Mouse (Mus musculus): ENCODE measurements around the gene Hao1. TPM values are rescaled to one million over a fixed set of nuclear protein-coding genes. Genes with fewer than 3 reads are reported as not detected.

The Hao1 gene
- total RNA-seq (2021) = 1 to 10 TPM in 1 of 2 experiments, under 1 TPM in 1; 0.13 to 1.1 TPM
- long read RNA-seq, experiment 1, partial matches to known transcripts = 0 of 2 reads
- long read RNA-seq, experiment 1, other reads (novel, unspliced or antisense) = 2 of 2 reads
- long read RNA-seq, experiment 2 = 0 reads

DNA sequence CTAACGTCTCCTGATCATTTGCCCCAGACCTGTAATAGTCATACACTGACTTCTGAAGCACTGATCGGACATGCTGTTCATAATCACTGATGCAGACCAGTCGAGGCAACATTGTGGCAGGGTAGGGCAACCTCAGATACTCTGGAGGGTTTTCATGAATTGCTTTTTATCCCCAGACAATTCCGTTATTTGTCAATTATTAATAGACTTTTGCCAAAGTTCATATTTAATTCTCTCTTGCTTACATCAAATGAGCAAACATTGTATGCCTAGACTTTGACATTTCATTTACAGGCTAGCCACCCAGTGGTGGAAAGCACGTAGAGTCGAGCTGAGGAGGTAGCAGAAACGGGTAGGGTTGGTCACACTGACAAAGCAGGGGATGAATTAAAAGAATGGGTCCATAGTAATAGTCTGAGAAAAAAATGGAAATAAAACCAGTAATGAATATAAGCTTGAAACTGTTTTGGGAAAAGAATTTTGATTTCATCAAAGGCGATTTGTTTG lies at the start of gene Hao1:
Gene Hao1, minus strand, starts transcription at position 148 of the 507 bp plus-strand sequence.
- DNase-seq = no peak

DNA sequence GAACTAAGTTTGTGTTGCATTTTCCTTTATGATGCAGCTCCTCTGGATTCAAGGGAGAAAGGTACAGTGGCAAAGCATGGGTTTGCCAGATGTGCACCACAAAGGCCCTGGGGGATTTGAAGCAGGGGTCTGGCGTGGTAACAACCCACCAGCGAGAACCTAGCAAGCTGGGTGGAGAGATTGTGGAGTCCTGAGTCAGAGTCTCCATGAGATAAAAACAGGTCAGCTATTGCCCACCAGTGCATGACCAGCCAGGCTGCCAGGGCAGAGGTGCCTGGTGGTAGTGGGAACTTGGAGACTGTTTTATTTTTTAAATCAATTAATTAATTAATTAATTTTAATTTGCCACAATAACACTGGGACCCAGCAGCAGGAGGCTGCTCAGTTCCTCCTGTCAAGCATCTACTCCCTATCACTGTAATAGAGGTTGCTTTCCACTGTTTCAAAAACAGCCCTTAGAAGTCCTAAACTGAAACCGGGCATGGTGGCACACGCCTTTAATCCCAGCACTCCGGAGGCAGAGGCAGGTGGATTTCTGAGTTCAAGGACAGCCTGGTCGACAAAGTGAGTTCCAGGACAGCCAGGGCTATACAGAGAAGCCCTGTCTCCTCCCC lies 37.0 kb upstream of the Hao1 start:
- DNase-seq = no peak

DNA sequence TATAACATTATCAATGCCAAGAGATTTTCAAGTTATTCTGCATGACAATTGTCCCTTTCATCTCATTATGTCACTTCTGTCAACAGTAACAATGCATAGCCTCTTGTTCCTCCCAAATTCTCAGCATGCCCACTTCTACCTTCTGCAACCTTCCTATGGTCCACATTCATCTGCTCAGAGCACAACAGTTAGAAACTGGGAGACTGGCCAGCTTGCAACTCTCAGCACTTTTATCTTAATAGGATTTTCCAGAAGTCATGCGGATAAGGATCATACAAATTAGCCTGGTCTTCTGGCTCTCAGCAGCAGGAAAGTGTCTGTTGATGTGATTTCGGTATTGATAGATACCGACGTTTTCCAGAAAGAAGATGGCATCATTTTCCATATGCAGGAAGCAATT lies 31.1 kb upstream of the Hao1 start:
- DNase-seq = no peak

DNA sequence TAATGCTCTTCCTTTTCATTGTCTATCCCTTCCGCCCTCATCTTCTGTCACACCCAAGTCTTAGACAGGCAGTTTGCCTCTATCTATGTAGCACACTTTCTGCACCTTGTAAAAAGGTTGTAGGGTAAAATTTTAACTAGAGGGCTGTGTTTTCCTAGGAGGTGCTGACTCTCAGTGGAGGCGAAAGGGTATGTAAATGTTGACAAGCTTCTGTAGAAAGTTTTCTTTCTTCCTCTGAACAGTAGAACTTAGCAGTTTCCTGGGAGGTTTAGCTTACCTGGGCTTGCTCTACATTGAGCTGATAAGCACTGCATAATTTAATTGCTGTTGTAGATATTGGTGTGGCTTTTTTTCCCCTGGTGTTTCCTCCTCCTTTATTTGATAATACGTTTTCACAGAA lies 5.3 kb upstream of the Hao1 start:
- DNase-seq = no peak

DNA sequence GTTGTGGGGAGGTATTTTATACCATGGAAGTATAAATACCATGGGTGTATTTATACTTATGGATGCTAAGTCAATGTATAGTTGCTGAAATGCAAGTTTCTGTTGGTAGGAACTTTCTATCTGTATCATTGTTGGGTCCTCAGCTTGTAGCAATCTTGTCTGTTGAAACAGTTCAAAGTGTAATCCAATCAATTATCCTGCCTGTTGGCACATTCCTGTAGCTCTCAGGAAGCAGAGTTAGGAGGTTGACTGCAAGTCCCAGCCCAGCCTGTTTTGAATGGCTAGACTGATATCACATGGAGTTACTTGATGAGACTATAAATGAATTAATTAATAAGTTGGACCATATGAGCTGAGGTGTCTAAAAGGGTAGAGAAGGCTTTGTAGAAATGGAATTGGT lies 1.8 kb downstream of the Hao1 start:
- DNase-seq = no peak

DNA sequence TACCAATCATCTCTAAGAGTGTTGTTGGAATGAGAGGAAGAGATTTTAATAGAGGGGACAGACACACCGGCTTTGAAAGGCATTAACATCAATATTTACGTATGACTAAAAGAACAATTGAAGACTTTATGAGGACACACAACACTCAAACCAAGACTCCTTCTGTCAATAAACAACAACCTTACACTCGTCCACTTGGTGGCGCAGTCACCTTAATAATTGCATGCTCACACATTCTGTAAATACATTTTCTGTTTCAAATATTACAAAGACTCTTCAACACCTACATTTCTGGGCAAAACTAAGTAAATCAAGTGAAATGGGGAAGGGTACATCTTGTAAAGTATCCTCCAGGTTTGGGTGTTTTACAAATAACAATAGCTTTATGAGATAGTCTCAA lies 4.4 kb downstream of the Hao1 start:
- peak; percentile 66 to 70 for DNase-seq

DNA sequence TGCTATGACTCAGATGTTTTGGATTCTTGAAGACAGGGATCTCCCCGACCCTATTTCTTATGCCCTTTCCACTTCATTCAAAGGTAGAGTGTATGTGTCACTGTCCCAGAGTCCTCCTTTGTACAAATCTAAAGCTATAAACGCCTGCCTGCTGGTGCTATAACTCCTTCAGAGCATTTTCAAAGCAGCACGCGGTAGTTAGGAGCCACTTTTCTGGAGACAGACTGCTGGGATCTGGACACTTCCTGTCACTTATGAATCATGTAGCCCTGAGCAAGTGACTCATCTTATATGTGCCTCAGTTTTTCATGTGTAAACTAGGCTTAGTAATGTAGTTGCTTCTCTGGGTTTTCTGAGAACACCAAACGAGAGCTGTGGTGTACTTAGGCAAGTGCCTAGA lies 9.1 kb downstream of the Hao1 start:
- peak in 1 of 2 experiments; percentile 7 for DNase-seq

DNA sequence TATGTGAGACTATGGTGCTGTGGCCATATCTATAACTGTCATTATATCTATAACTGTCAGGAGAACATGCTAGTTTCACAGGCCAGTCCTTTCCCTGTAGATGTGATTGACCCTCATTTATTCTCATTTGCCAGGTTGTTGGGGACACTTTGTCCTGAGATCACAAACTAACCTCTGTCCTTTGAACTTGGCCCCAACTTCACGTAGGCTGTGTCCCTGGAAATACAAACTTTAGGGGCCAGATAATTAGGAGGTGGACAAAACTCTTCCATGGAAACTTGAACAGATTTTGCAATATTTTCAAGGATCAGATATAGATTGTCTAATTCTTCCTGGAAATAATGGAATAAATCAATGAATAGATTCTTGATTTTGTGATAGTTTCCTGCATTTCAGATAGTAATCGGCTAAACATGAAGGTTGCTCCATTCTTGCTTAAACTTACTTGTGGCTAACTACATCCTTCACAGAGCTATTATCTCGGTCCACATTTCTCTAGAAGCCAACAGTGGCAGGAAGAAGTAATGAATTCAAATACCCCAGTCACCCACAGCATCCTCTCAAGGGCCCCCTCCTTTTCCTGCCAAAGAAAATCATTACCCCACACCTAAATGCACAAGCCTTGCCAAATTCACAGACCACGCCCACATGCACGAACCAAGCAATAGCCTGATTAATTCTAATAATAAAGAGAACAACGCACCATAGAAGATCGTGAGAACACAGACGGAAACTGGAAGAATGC lies 9.7 kb downstream of the Hao1 start:
- peak in 1 of 2 experiments; percentile 8 for DNase-seq

DNA sequence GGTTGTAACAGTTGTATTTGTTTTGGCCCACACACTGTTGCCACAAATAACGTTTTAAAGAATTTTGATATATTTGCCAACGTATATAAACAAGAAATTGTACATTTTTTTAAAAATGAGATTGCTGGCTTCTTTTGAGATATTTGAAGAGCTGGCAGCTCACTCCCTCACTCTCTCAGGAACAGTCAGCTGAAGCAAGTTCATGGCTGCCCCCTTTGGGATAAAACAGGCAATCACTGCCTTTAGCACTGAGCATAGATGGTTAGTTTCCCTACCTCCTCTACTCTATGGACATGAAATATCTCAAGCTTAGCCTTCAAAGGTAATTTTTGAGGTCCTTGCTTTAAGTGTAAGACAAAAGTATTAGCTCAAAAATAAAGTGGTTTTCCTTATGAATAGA lies 10.7 kb downstream of the Hao1 start:
- no peak for DNase-seq

DNA sequence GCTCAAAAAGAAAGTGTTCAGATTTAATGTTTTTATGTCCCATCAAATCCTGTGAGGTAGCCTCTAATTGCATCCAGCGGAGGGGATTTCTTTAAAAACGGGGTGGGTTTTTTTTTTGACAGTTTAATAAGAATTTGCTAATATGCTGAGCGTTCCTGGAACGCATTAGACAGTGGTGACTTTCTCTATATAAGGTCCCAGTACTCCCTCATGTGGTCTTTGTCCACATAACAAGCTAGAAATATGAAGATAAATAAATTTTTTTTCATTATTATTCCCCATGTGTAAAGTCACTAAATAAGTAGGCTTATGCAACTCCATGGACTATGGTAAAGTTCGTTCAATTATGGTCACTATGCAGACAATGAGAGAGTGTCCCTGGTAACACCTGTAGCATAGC lies 13.1 kb downstream of the Hao1 start:
- DNase-seq = no peak

DNA sequence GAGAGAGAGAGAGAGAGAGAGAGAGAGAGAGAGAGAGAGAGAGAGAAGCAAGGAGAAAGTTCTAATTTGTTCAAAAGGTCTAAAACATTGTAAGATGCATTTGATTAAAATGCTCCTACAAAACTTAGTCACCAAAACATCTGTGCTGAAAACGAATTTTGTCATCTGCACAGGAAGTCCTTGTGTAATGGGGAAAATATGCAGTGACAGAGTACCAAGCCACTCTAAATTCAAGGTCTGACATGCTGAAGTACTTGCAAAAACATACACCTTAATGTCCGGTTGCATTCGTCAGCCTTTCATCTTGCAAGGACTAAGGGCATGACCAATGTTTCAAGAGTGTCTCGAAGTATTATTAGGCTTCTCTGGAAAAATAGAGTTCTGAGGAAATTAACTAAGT lies 15.7 kb downstream of the Hao1 start:
- no peak for DNase-seq

DNA sequence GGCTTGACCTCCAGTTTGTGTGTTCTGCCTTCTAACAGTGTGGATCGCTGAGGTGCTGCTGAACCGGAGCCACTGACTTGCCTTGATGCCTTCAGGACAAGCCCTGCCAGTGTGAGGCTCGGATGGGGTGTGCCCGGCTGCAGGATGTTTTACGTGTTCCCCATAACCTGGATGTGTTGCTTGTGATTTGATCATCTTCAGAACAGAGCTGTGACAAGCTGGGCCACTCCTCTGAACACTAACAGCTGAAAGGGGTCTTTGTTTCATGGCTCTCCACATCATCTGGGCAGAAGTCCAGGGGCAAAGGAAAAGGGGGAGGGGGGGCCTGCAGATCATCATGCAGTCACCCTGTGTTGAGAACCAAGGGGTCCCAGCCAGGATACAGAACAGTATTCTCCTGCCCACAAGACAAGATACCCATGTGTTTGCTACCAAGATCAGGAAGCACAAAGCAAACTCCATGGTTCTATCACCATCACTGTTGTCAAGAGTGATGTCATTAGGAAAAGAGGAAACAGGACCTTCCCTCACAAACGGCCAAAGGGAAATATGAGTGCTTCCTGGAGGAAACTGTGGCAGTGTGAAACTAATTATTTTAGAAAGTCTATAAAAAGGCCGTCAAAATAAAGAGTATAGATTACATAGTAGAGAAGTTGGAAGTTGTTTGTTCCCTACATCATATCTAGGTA lies 25.9 kb downstream of the Hao1 start:
- no peak for DNase-seq

DNA sequence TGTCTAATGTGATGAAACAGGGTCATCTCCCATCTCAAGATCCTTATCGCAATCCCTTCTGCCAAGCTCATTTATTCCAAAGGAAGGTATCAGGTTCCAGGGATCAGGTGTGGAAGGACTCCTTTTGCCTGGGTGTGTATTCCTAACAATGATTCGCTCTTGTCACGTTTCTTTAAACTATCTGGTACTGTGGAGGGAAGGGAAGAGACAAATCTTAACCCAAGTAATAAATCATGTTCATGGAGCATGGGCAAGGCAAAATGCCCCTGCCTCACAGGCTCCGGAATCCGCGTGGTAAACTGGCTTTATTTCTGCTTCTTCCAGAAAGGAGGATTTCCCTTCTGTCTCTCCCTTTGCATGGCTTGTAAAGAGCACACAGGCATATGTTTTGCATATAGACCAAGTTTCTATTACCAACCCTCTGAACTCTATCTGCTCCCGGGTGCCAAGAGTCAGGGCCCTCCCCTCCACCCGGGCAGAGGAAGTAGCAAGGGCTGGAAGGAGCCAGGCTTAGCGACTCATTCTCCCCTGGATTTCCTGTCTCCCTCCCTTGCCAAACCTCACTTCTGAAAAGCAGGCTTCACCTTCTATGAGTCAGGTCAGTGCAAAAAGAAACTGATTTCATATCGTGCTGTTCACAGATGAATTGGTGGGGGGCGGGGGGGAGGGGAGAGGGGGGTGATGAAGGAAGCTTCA lies 26.6 kb downstream of the Hao1 start:
- peak; percentile 14 to 39 for DNase-seq

DNA sequence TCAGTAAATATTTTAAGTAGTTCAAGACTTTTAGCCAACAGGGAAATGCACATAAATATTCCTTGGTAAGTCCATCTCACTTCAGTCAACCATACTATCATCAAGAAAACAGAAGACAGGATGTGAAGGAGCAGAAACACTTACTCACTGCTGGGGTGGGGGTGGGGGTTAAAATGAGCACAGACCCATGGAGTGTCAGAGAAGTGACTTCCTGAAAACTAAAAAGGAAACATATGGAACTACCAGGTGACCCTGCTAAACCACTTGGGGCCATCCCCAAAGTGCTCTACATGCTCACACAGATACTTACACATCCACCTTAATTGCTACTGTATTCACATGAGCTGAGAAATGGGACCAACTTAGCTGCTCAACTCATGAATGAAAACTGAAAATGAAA lies 36.1 kb downstream of the Hao1 start:
- no peak for DNase-seq

DNA sequence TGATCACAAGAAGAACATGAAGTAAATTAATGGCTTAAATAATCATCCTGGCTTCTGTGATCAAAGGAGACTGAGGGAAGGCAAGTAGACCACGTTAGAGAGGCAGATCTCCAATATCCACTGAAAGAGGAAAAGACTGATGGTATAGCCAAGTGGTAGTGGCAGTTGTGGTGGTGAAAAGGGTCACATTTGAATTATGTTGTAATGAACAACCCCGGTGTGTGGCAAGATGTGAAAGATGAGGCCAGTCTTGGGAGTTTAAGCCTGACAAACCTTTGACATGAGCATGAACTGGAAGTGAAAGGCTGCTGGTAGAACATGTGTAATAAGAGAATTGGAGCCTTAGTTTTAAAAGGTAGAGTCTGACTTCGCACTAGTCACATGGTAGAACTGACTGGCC lies 54.4 kb downstream of the Hao1 start:
- DNase-seq = no peak

DNA sequence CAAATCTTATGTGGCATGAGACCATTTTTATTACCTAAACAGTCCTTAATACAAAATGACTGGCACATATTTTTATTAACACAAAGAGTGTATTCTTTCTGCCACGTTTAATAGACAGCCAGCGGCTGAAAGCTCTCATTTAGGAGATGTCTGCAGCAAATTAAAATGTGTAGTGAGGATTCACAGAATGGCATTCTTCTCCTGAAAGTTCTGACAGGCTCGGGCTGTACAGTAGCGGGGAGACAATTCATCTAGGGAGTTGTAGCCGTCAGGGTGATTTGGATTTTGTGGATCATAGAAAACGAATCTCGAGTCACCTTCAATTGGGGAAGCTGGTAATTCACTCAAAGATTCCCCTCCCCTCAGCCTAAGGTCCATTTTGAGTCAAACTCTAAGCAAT lies 55.7 kb downstream of the Hao1 start:
- DNase-seq = no peak

DNA sequence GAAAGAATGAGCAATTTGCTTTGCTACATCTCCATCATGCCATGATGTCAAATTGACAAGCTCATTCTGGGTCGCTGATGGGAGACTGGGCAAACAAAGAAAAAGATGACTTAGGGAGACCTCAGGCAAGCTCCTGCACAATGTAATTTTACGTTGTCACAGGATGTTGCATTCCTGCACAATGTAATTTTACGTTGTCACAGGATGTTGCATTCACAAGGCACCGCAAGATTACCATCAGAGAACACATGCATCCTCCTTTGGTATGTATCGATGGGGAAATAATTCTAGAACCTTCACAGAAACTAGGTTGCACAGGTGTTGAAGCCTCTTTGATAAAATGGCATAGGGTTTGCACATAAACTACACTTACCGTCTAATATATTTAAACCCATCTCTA lies 65.5 kb downstream of the Hao1 start:
- DNase-seq = no peak

DNA sequence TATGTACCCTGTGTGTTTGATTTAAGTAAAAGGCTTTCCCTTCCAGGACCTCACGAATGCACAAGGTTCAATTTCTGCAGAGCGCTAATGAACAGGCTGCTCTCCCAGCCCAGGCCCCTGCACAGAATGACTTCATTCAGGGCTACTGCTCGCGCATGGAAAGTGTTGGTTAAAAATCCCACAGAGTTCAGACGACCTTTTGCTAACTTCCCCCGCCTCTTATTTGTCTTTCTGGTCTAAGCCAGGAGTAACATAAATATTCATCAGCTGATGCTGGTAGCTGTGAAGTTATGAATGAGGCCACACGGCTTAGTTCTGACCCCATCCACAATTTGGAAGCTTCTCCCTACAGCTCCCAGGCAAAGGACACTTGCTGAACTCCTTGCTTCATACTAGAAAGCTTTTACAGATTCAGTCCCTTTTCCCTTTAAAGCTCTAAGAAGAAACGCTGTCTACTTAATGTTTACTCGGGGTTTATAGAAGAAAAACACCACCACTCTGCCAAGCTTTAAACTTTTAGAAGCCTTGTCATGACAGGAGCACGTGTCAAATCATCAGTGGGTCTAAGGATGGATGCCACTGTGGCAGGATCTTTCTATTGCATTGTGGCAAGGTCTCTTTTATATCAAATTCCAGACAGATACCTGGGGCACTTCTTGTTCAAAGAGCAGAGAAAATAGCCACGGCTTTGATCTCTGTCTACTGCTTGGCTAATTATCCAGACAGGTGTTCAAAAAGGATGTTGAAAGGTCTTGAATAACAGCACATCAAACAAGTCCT lies 67.9 kb downstream of the Hao1 start:
- no peak for DNase-seq

DNA sequence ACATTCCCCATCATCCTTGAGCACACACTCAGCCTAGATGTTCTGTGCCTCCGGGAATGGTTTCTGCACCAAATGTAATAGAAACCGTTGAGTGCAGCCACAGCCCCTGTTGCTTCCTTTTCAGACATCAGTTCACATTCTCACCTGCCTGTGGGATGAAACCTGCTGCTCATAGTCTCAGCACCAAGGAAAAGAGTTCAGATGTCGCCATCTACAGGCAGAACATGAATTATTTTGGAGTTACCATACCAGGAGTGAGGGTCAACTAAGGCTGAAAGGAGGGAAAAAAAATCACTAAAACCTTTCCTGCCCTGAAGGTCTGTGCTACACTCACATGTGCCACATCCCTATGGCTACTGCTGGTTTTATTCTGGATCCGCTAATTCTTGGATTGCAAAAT lies 71.5 kb downstream of the Hao1 start:
- DNase-seq = no peak

DNA sequence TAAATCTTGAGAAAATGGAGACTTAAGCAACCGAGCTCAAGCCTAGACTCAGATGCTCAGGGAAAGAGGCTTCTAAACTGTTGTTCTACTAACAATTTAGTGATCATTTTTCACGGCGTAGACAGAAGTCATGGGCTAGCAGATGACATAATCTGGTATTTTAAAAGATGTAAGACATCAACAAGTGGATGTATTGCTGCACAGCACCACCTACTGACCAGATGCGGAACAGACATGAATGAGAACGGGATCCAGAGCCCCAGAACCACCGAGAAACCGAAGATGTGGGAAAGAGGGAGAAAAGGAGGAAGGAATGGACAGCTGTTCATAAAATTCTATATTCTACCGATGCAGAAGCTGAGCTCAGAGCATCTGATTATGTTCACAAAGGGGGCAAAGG lies 72.4 kb downstream of the Hao1 start:
- peak; percentile 62 to 73 for DNase-seq

DNA sequence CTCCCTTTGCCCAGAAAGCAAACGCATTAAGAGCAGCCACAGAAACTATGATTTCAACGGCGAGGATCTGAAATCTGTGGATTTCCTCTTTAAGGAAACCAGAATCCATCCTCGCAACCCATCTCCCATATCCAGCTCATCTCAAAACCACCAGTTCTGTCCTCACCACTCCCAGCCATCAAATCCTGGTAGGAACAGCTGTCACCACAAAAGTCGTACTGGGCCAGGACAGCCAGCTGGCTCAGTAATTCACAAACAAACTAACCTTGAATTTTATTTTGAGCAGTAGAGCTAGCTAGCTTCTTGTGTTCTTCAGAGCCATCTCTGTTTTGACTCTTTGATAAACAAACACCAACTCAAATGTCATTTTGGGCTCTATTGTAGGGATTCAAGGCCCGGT lies 73.0 kb downstream of the Hao1 start:
- no peak for DNase-seq

DNA sequence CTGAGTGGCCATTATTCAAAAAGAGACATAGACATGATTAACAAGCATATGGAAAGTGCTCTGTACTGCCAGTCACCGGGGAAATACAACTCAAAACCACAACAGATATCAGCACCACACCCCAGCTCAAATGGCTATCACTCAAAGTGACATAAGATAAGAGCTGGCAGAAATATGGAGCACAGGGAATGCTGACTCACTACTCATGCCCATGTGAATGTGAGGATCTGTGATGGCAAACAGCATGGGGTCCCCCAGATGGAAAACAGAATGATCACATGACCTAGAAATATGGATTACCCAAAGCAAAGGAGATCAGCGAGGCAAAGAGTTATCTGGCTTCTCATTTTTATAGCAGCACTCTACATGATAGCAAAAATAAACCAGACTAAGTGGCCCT lies 89.0 kb downstream of the Hao1 start:
- no peak for DNase-seq
